Mouse (Mus musculus): Measurements from ENCODE around the gene Pwp1. TPM values are rescaled to one million over a fixed set of nuclear protein-coding genes. Genes with fewer than 3 reads are reported as not detected.
A peak's percentile ranks its signal among the peaks of the same experiment; 100 is the strongest.

Pwp1 gene
- polyA plus RNA-seq, 1 experiment = 18.2 TPM

DNA sequence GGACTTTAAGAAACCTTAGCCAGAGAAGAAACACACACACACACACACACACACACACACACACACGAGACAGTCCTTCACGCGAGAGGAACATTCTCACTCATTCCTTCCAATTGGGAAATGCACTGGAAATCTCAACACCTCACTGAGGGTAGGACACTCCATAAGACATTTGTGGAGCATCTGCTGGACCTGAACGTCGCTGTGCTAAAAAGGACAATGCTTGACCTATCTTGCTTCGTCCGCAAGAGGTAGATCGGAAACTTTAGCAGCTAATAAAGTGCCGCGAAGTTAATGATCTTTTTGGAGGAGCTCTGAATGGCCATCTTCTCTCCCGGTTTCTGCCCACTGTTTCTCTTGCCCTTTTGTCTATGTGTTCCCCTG lies 99.9 kb downstream of the Pwp1 start:
- Histone ChIP-seq H3K4me3 (replicated peaks; ENCODE audit: insufficient read depth, low read depth, low read length) (peak overlapping the region; percentile 67), H3K4me1 (ENCODE audit: control insufficient read depth, insufficient read depth, low read length) (peaks cover 9% of the 10 kb centered on the region; the same call in 1 of the 2 replicates), H3K27me3 (ENCODE audit: control insufficient read depth, insufficient read depth, low read length) (no peaks in the 10 kb centered on the region), H3K27ac (ENCODE audit: insufficient read depth, low read length) (no peak overlapping the region)
- WGBS = 30% methylated on average over 11 of the region's 11 CpGs
- DNase-seq = peak; percentile 16 to 33
- TF ChIP-seq POLR2A (IDR thresholded peaks at IDR 0.05; ENCODE audit: borderline replicate concordance, insufficient read depth, low read length) = no peak
- TF ChIP-seq CTCF (IDR thresholded peaks at IDR 0.05; ENCODE audit: borderline replicate concordance, insufficient read depth, low read depth, low read length) = no peak

DNA sequence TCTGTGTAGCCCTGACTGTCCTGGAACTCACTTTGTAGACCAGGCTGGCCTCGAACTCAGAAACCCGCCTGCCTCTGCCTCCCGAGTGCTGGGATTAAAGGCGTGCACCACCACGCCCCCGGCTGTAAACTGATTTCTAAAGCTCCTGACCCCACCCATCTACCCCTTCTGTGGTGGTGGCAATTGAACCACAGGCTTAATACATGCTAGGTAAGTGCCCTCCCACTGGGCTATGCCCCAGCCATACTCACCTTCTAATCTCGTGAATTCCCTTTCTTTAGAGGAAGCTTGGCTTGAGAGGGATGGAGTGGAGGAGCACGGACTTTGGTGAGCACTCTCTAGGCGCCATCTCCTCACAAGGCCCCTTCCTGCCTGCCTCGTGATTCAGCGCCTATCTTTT lies 100.7 kb downstream of the Pwp1 start:
- no peak for DNase-seq
- TF ChIP-seq CTCF (IDR thresholded peaks at IDR 0.05; ENCODE audit: borderline replicate concordance, insufficient read depth, low read depth, low read length) (no peak), POLR2A (IDR thresholded peaks at IDR 0.05; ENCODE audit: borderline replicate concordance, insufficient read depth, low read length) (no peak)
- WGBS = 92% methylated on average over 11 of the region's 11 CpGs

DNA sequence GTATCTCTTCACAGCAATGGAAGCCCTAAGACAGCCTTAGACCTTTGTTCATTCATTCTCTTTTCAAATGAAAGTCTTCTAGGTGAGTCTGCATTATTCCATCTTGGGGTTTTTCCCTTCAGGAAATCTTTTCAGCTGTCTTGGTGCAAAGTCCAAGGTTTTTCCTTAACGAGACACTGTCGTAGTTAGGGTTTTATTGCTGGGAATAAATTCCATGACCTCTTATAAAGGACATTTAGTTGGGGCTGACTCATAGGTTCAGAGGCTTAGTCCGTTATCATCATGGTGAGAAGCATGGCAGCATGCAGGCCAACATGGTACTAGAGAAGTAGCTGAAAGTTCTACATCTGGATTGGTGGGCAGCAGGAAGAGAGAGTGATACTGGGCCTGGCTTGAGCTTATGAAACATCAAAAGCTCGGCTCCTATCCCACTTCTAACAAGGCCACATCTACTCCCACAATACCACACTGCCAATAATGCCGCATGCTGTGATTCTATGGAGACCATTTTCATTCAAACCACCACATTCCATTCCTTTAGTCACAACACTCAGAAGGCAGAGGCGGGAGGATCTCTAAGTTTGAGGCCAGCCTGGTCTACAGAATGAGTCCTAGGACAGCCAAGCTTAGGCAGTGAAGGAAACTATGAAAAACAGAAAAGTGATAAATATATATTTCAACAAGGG lies 107.1 kb downstream of the Pwp1 start:
- no peaks in the 10 kb centered on the region for H3K27me3 ChIP-seq (ENCODE audit: control insufficient read depth, insufficient read depth, low read length)
- no peaks in the 10 kb centered on the region for H3K4me1 ChIP-seq (ENCODE audit: control insufficient read depth, insufficient read depth, low read length)
- DNase-seq = no peak
- H3K27ac ChIP-seq (ENCODE audit: insufficient read depth, low read length) = no peak overlapping the region
- 96% methylated on average over 6 of the region's 6 CpGs for WGBS
- H3K4me3 ChIP-seq (replicated peaks; ENCODE audit: insufficient read depth, low read depth, low read length) = no peak overlapping the region
- TF ChIP-seq CTCF (IDR thresholded peaks at IDR 0.05; ENCODE audit: borderline replicate concordance, insufficient read depth, low read depth, low read length) = no peak
- no peak for TF ChIP-seq POLR2A (IDR thresholded peaks at IDR 0.05; ENCODE audit: borderline replicate concordance, insufficient read depth, low read length)

More for the DNA sequence above, 100.7 kb downstream of the Pwp1 start:
- Histone ChIP-seq H3K27me3 (ENCODE audit: control insufficient read depth, insufficient read depth, low read length) (no peaks in the 10 kb centered on the region), H3K4me1 (ENCODE audit: control insufficient read depth, insufficient read depth, low read length) (peaks cover 9% of the 10 kb centered on the region; the same call in 1 of the 2 replicates), H3K27ac (ENCODE audit: insufficient read depth, low read length) (no peak overlapping the region), H3K4me3 (replicated peaks; ENCODE audit: insufficient read depth, low read depth, low read length) (no peak overlapping the region)

Other genes starting within 250 kb of the Pwp1 start
- 27.8 and 29.4 TPM in 2 replicates for gene Prdm4, start 87.6 kb downstream of the Pwp1 start, polyA plus RNA-seq (2012; rRNA removed)
- 0.52 and 0.68 TPM in 2 replicates for gene Ascl4, start 98.2 kb downstream of the Pwp1 start, polyA plus RNA-seq (2012; rRNA removed)
- gene Rtcb, start 128.3 kb downstream of the Pwp1 start, polyA plus RNA-seq (2012; rRNA removed) = 138 and 149 TPM in 2 replicates
- 0.11 TPM in 1 of 2 replicates, not detected in the other for gene Bpifc, start 182.4 kb downstream of the Pwp1 start, polyA plus RNA-seq (2012; rRNA removed)
- 40.8 and 50.5 TPM in 2 replicates for gene Fbxo7, start 192.5 kb downstream of the Pwp1 start, polyA plus RNA-seq (2012; rRNA removed)